Mouse (Mus musculus): ENCODE data around the gene Fbln5.

Fbln5 gene

GRCm38 (mm10) chr12:101802445-101802844 lies 16.4 kb downstream of the Fbln5 start:
- no peak for DNase-seq

- no peak for DNase-seq
Measured at GRCm38 (mm10) chr12:101801744-101802143, 17.1 kb downstream of the Fbln5 start.

GRCm38 (mm10) chr12:101801051-101801450 lies 17.8 kb downstream of the Fbln5 start:
- DNase-seq, result no peak

GRCm38 (mm10) chr12:101798189-101798922 lies 20.5 kb downstream of the Fbln5 start:
- no peak for DNase-seq

GRCm38 (mm10) chr12:101794458-101794857 lies 24.4 kb downstream of the Fbln5 start:
- no peak for DNase-seq

GRCm38 (mm10) chr12:101793221-101793621 lies 25.6 kb downstream of the Fbln5 start:
- DNase-seq, result no peak

- DNase-seq, result no peak
Measured at GRCm38 (mm10) chr12:101792684-101793083, 26.2 kb downstream of the Fbln5 start.

- DNase-seq, result no peak
Measured at GRCm38 (mm10) chr12:101789767-101790166, 29.1 kb downstream of the Fbln5 start.

- DNase-seq, result no peak
Measured at GRCm38 (mm10) chr12:101789250-101789649, 29.6 kb downstream of the Fbln5 start.

GRCm38 (mm10) chr12:101782787-101783186 lies 36.1 kb downstream of the Fbln5 start:
- DNase-seq, result no peak

GRCm38 (mm10) chr12:101780915-101781314 lies 37.9 kb downstream of the Fbln5 start:
- DNase-seq, result no peak

- DNase-seq, result no peak
Measured at GRCm38 (mm10) chr12:101777613-101778325, 41.1 kb downstream of the Fbln5 start.

GRCm38 (mm10) chr12:101776383-101776782 lies 42.5 kb downstream of the Fbln5 start:
- no peak for DNase-seq

GRCm38 (mm10) chr12:101774116-101774515 lies 44.7 kb downstream of the Fbln5 start:
- DNase-seq, result no peak

- no peak for DNase-seq
Measured at GRCm38 (mm10) chr12:101772962-101773361, 45.9 kb downstream of the Fbln5 start.

- DNase-seq, result no peak
Measured at GRCm38 (mm10) chr12:101770283-101771015, 48.4 kb downstream of the Fbln5 start.

- DNase-seq, result no peak
Measured at GRCm38 (mm10) chr12:101767306-101768053, 51.4 kb downstream of the Fbln5 start.

- no peak for DNase-seq
Measured at GRCm38 (mm10) chr12:101766228-101766852, 52.5 kb downstream of the Fbln5 start.

- DNase-seq, result no peak
Measured at GRCm38 (mm10) chr12:101764870-101765269, 54.0 kb downstream of the Fbln5 start.

- no peak for DNase-seq
Measured at GRCm38 (mm10) chr12:101763065-101763464, 55.8 kb downstream of the Fbln5 start.

- DNase-seq, result no peak
Measured at GRCm38 (mm10) chr12:101762054-101762453, 56.8 kb downstream of the Fbln5 start.

GRCm38 (mm10) chr12:101759440-101760045 lies 59.3 kb downstream of the Fbln5 start:
- DNase-seq, result no peak
